Mouse (Mus musculus): ENCODE results near the gene Cpeb4. TPM values are rescaled to one million over a fixed set of nuclear protein-coding genes. Genes with fewer than 3 reads are reported as not detected.

Gene Cpeb4
- polyA plus RNA-seq, 2 experiments from 2014 or later = 6.7 to 8.7 TPM

DNA sequence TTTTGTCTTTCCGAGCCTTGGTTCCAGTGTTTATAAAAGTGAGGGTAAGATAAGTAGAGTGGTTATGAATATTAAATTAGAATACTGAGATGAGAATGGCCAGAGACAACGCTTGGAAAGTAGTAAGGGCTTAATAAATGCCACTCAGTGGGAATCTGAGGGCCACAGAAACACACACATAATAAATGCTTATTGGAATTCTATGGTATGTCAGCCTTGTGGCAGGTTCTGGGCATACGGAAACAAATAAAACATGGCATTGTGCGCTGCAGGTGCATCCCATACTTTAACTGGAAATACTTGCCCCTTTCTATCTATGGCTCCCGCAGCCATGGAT lies 24.6 kb upstream of the Cpeb4 start:
- no peak for ATAC-seq

DNA sequence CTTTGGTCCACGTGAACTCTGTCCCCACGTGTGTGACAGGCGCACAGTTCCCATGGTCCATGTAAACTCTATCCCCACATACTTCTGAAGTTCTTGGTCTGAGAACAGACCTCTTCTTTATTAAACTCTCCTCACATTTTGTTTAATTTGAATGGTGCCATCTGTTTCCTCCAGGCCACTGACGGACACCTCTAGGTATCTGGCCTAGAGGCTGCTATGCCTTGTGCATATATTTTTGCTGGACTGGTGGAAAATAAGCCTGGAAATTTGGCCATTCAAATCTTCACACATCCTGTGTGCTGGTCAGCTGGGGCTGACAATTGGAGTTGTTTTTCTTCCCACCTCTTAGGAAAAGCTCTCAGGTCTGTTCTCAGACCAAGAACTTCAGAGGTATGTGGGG lies 23.3 kb upstream of the Cpeb4 start:
- no peak for ATAC-seq

DNA sequence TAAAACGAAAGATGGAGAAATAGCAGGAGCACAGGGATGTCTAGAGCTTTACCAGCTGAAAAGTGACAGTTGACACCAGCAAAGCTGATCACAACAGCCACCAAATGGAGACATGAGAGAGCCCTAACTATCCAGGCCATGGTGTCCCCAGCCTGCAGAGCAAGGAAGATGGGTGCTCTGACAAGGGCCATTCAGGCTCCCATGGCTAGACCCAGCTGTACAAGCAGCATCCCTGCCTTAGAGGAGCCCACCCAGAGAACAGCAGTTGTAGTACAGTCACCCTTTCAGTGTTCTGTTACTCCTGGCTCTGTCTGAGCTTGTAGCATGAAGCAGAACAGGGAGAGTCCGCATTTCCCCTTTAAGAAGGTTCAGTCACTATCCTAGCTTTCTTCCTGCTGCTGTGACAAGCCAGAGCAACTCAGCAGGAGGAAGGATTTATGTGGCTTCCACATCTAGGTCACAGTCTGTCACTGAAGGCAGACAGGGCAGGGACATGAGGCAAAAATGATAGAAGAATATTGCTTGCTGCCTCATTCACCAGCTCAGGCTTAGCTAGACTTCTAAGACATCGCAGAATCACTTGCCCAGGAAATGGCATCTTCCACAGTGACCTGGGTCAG lies 21.7 kb upstream of the Cpeb4 start:
- no peak for ATAC-seq

DNA sequence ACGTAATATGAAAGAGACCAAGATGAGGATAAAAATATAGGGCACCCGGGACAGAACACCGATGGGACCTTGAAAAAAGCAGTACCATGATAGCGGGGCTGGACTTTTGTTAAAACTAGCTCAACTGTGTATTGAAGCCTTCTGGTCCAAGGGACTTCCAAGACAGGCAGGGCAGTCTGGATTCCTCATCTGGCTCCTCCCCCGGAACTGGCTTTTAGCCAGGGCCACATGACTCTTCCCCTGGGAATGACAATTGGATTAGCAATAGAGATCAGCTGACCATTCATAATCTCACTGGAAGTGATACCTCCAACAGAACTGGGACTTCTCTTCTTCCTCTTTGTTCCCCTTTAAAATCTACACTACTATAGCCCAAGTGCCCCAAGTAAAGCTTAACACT lies 21.0 kb upstream of the Cpeb4 start:
- ATAC-seq = no peak

DNA sequence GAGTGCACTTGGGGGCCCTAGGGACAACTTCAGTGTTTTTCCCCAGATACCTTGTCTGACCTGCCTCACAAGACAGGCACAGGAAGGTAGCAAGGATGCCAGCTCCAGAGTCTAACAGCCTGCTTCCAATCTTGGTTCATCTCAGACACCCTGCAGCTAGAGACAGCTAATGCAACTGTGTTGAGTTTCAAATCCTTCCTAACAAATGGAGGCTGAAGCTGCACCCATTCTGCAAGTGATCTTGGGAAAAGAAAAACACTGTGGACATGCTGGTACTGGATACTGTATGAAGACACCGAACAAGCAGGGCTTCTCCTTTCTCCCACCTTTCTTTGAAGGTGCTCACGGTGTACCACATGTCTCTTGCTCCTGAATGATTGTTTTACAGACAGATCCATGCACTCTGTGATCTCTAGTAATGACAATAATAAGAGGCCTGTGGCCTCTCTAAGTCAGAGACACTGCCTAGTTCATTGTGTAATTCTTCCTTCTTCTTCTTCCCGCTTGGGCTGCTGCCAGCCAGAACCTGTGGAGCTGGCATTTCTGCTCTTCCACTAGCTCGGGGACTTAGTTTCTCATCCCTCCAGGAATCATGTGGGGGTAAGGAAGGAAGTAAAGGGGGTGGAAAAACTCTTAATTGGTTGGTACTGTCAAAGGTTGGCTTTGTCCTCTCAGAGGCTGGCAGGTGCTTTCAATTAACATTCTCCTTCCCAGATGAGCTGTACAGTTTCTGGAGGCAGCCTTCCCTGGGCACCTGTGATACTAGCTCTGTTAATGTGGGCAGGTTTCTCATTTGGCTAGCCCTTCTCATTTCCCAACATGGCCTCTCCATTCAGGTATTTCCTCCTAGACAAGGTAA lies 20.1 kb upstream of the Cpeb4 start:
- no peak for ATAC-seq

DNA sequence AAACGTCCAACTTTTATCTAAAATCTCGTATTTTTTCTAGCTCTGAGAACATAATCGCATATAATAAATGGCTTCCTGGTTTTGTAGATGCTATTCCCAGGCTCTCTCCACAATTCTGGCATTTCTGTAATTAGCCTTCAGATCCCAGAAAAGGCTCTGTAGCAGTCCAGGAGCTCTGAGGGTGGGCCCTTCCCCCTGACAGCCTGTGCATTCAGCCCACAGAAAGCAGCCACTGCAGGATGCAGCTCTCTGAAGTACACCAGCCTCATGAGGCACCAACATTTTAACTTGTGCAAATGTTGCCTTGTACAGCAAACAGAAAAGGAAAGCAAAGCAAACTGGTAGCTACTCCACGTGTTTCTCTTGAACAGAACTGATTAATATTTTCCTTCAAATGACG lies 17.1 kb upstream of the Cpeb4 start:
- ATAC-seq = no peak

DNA sequence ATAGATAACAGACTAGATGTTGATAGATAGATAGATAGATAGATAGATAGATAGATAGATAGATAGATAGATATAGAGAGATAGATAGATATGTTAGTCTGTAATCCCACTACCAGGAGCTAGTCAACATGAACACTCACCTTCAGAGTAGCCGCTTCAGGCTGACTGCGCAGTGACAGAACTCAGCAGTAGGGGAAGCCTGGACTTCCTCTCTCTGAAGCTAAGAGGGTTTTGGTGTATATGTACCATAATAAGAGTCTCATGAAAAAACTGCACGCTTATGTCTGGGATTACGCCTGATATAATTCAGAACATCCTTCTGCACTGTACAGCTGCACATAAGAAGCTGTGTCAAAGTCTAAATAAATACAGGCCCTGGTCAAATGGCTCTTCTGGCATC lies 14.5 kb upstream of the Cpeb4 start:
- ATAC-seq = no peak

DNA sequence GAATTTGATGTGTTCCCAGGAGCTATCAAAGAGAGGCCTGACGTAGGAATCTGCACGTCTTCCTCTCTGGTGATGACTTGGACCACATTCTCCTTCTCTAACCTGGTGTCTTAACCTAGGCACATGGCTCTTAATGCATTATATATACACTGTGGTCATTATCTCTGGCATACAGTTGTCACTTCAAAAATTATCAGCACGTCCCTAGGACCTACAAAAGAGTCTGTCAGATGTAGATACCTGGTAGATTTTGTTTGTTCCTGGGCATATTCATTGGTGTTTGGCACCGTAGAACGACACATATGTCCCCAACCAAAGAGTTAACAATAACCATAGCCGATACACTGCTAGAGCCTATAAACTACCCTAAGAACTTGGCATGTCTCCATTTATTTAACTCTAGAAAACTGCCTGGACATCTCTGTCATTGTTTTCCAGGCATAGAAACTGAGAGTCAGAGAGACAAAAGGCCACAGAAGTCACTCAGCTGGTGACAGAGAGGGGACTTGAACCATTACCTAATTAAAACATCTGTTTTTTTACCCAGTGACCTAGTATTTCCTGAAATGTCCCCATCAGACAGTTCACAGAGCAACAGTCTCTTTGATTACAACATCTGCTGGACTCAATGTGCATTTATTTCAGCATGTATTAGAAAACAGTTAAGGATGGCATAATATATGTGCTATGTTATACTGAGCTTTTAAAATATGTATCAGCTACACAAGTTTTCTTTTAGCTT lies 10.7 kb upstream of the Cpeb4 start:
- no peak for ATAC-seq

DNA sequence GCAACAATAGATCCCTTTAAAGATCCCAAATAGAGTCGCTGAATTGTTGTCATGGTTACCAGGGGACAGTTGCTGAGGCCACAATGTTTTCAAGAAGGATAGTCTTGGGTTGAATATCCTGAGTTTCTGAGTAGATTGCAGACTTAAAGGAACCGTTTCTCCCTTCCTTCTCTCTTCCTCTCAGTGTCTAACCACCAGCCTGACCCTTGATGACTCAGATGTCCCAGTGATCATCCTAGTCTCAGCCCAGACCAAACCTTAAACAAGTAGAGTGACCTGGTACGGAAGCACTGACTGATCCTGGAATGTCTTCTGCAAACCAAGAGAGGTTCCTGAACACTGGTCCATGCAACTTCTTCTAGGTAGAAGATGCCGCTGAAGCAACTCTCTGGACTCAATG lies 4.0 kb upstream of the Cpeb4 start:
- no peak for ATAC-seq

DNA sequence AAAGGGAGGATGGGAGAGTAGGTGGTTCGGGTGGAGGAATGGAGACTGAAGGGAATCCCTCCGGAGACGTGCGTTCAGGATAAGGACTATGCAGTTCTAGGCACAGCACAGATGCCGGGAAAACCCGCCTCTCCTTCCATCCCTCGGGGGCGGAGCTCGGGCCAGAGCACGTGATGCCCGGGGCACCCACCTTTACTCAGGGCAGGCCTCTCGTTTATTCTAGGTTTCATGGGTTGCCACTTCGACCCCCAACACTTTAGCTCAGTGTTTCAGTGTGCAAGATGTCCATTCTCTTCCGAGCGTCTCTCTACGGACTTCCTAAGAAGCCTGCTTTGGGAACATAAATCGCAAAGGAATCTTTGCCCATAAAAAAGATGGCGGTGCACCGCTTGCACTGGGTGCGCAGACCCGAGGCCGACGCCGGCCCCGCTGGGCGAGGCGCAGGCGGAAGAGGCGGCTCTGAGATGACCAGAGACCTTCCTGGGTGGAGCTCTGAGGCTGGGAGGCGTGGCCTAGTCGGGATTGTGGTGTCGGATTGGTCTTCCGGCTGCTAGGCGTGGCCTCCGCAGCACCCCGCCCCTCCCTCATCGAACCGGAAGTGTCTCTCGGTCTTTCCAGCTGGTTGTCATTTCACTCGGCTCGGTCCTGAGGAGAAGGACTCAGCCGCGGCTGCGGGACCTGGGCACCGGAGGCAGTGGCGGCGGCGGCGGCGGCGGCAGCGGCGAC lies 1.6 kb upstream of the Cpeb4 start:
- ATAC-seq = peak; percentile 98

DNA sequence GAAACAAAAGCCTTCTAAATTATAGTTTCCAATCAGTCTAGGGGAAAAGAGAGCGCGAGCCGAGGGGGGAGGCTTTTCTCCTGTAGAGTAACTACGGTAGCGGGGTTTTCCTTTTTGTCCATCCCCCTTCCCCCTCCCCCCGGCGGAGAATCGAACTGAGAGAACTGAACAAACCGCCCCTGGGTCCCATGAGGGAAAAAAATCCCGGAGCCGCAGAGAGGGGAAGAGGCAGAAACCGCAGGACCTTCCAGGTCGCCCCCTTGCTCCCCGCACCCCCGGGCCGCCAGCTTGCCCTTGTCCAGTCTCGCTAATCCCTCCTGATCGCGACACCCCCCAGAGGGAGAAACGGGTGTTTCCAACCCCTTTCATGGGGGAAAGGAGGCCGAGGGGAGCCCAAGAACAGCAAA lies 873 bp upstream of the Cpeb4 start:
- ATAC-seq = peak; percentile 9

DNA sequence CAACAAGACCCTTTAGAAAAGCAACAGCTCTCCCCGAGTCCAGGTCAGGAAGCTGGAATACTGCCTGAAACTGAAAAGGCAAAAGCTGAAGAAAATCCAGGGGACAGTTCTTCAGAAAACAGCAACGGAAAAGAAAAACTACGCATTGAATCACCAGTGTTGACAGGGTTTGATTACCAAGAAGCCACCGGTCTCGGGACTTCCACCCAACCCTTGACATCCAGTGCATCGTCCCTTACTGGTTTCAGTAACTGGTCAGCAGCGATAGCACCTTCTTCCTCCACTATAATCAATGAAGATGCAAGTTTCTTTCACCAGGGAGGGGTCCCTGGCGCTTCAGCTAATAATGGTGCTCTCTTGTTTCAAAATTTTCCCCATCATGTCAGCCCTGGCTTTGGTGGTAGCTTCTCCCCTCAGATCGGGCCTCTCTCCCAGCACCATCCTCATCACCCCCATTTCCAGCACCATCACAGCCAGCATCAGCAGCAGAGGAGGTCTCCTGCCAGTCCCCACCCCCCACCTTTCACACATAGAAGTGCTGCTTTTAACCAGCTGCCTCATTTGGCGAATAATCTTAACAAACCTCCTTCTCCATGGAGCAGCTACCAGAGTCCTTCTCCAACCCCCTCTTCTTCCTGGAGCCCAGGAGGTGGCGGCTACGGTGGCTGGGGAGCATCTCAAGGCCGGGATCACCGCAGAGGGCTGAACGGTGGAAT lies 693 bp downstream of the Cpeb4 start:
- ATAC-seq = no peak

DNA sequence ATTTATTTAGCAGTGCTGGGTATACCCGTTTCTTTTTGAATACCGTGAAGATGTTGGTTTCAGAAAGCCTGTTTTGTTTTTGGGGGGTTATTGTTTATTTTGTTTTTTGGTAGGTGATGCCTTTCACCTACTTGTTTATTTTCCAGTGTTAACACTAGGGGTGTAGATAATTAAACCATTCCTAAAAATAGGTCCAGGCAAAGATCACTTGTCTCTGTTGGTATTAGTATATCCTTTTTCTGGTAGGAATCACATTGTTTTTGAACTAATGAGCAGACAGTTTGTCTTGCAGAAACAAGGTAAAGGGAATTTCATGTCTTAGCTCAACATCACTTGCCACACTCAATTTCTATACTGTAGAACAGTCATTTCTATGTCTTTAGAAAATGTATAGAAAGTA lies 2.1 kb downstream of the Cpeb4 start:
- no peak for ATAC-seq

DNA sequence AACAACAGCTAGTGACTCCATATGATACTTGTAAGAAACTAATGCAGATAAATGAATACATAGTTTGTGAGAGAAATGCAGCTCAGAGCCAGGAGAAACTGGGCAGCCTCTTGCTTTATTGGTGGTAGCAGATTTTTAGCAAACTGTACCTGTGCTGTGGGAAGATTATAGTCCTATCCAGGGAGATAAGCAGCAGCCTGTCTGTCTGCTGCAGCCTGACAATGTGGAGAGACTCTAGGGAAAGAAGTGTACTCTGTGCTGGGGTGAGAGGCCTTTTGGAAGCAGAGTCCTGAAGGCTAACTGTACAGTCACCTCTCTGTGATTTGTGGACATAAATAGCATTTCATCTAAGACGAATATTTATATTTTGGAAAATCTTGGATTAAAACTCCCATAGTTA lies 11.7 kb downstream of the Cpeb4 start:
- no peak for ATAC-seq

DNA sequence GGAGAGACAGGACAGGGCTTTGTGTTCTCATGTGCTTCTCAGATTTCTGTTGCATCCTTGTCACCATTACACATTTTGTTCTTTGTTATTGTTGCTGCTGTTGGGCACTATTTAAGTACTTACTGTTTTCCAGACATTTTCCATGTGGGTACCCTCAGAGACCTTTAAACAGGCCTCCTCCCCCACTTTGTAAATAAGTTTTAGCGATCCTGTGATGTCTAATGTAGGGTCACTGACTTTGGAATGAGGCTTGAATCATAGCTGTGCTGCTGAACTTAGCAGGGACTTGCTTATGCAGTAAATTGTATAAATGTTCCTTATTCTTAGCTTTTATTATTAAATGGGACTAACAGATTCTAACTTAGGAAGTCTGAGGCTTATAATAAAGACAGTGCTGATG lies 13.8 kb downstream of the Cpeb4 start:
- no peak for ATAC-seq

DNA sequence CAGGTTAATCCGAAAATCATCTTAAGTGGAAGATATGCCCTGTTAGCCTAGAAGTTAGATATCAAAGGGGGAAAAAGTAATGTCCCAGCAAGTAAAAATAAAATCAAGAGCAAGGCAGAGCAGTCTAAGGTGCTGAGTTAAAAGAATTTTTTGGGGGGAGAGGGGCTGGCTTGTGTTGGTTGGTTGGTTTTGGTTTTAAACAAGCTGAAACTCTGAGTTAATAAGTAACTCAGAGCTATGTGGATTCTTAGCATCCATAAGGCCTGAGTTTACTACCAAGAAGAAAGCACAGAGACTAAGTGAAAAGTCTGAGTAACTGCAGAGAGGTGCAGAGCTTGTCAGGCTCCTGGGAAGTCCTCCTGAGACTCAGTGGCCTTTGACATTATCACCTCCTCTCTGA lies 16.2 kb downstream of the Cpeb4 start:
- ATAC-seq = no peak

DNA sequence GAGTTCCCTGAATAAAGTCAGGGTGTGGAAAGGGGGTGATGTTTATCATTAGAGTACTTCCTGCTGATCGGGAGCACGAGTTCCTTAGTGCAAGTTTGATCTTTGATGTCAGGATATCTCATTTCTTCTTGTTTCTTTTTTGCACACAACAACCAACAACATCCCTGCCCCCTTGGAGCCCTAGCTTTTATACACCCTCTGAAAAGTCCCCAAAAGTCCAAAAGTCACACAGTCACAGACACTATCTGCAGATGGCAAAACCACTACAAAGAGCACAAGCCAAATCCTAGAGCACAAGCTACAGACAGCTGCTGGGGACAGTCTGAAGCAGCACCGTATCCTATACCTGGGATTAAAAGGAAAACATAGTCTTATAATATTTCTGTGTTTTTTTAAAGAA lies 20.1 kb downstream of the Cpeb4 start:
- peak; percentile 65 for ATAC-seq

DNA sequence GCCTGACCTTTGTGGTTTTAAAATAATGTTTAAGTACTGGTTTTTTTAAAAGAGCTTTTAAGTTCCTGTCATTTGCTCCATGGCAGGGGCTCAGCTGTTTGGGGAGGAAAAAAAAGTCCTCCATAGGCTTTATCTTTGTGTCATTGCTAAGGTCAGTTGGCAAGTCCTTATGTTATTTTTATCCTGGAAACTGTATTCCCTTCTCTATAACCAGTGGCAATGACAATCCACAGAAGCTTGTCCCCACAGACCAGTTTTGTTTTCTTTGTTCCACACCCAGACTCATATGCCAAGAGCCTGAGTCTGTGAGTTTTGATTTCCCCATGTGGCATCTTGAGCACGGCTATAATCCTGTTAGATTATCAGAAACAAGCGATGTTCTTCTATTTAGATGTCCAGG lies 21.6 kb downstream of the Cpeb4 start:
- no peak for ATAC-seq

DNA sequence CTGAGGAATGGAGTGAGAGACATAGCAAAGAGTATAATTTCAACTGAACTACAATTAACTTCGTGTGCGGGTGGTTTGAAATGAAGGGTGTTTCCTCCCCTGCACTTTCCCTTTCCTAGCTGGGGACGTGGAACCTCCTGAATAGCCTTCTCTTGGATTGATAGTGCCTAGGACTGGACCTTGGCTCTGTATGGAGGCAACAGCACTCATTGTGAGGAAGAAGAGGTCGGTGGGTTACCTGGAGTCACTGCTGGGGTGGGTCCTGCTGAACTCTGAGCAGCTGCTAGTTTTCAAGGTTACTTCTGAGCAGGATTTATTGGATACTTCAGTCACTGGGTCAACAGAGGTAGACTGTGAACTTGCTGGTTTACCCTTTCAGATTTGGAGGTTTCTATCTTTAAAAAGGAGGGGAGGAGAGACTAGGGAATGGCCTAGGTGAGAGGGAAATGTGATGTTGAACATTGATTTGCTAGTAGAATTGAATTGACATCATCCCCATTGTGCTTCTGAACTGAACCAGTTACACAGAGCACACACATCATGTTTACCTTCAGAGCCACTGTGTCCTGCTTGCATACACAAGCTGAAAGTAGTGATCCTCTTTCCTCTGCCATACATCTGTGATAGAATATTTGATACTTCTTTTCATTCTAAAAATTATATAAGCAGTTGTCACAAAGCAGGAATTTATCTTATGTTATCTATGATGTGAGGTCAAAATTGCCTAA lies 24.2 kb downstream of the Cpeb4 start:
- ATAC-seq = no peak

DNA sequence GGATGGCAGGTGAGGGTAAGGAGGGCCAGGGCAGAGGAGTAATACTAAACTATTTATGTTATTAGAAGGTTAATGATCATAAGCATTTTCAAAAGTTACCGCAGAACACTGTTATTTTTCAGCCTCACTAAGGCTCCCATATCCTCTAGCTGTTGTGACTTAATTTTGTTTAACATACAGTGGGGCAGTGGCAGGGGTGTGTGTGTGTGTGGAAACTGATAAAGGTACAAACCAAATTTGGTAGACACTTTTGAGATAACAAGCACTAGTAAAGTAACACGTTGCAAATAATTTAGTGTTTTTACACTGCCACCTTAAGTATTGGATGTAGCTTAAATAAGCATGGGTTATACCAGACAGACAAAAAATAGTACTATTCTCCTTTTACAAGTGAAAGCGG lies 24.9 kb downstream of the Cpeb4 start:
- no peak for ATAC-seq

DNA sequence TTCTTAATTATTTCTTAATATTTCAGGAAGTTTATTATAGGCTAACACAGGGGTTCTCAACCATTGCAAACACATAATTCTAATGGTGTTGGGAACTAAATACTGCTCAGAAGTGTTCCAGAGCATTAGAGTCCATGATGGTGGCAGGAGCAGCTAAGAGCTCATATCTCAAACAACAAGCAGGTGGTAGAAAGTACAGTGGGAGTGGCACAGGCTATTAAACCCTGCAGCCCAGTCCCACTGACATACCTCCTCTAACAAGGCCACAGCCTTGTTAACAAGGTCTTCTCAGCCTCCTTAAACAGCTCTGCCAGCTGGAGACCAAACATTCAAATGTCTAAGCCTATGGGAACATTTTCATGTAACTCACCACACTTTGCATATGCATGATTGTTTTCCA lies 27.2 kb downstream of the Cpeb4 start:
- ATAC-seq = no peak

DNA sequence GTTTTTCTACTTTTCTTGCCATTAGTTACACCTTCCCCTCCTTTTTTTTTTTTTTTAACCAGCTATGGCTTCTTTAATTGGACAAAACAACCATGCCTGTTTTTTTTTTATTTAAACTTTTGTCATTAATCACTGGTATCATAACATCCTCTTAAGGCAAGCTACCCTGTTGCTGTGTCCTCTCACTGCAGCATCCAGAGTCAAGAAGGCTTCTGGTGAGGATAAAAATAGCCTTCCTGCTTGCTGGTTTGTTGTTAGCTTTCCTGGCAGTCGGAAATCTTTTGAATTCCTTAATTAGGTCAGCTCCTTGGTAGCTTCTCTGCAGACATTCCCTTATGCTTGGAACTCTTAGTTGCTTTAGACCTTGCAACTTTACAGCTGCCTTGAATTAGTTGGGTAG lies 28.7 kb downstream of the Cpeb4 start:
- no peak for ATAC-seq

All from activated CD4-positive, CD25-positive, alpha-beta regulatory T cell, adult 4 months (primary cell).